Mouse (Mus musculus) forebrain, postnatal 0 days (tissue): ENCODE results near the gene Brca1. TPM values are rescaled to one million over a fixed set of nuclear protein-coding genes. Genes with fewer than 3 reads are reported as not detected.

Source experiments
- ATAC-seq: fragments of 200-750 bp; cut with Nextera tagmentation; 2 replicates; pipeline ENCODE4 v1.8.0; 2017; ENCODE audit warnings: mild to moderate bottlenecking, moderate library complexity
- DNase-seq: peaks from one replicate; pipeline ENCODE4 v3.0.0-alpha.2; 2015
- H3K27ac ChIP-seq: fragments of 300-500 bp; sonication (generic); 2 replicates; pipeline ENCODE4 v1.5.1; 2014; ENCODE audit warnings: low read depth, mild to moderate bottlenecking, antibody characterized with exemption, low read length, moderate library complexity, mixed read lengths
- H3K27me3 ChIP-seq: fragments of 300-500 bp; sonication (generic); 2 replicates; pipeline ENCODE4 v1.6.1; 2014; ENCODE audit warnings: mild to moderate bottlenecking, low read length, mixed read lengths; ENCODE audit not compliant: insufficient read depth
- H3K36me3 ChIP-seq: fragments of 300-500 bp; sonication (generic); 2 replicates; pipeline ENCODE4 v1.6.1; 2014; ENCODE audit warnings: mild to moderate bottlenecking, moderate library complexity; ENCODE audit not compliant: insufficient read depth
- H3K4me1 ChIP-seq: fragments of 300-500 bp; sonication (generic); 2 replicates; pipeline ENCODE4 v1.6.1; 2014; ENCODE audit warnings: antibody characterized with exemption; ENCODE audit not compliant: insufficient read depth
- H3K4me2 ChIP-seq: fragments of 300-500 bp; sonication (generic); 2 replicates; pipeline ENCODE4 v1.6.1; 2014; ENCODE audit warnings: low read depth, mild to moderate bottlenecking, moderate library complexity
- H3K4me3 ChIP-seq: fragments of 300-500 bp; sonication (generic); 2 replicates; pipeline ENCODE4 v1.5.1; 2014; ENCODE audit warnings: low read depth, low read length, mixed read lengths
- H3K9ac ChIP-seq: fragments of 300-500 bp; sonication (generic); 2 replicates; pipeline ENCODE4 v1.6.1; 2014; ENCODE audit warnings: mild to moderate bottlenecking
- H3K9me3 ChIP-seq: fragments of 300-500 bp; sonication (generic); 2 replicates; pipeline ENCODE4 v1.6.1; 2016; ENCODE audit warnings: low read length
- CTCF ChIP-seq: sonication (generic); IDR thresholded peaks from 2 replicates; pipeline ENCODE4 v1.5.1; 2016; ENCODE audit warnings: antibody characterized with exemption, control low read depth, low read depth
- WGBS: fragments of 180-500 bp; shearing (Covaris S2); extraction: QIAGEN DNeasy Blood & Tissue Kit; methylation state at CpG from one replicate; pipeline ENCODE4 v1.1.7; 2014; 5-methylcytosine and 5-hydroxymethylcytosine counted together
- polyA plus RNA-seq: library from polyadenylated mRNA; unstranded; fragments of >200 nt; fragmentation: Nextera tagmentation; extraction: Ambion mirVana; gene quantifications from 2 replicates; pipeline ENCODE4 v1.2.1, GENCODE M21; 2015
- total RNA-seq: library from RNA; depleted of rRNA; stranded (reverse); fragments of >200 nt; gene quantifications from 2 replicates; pipeline ENCODE4 v1.2.3, GENCODE M21; 2014

Gene Brca1
- total and polyA plus RNA-seq, 2 experiments from 2014 or later, result 1.3 to 4.2 TPM

- Histone ChIP-seq H3K36me3 (no peaks in the 10 kb centered on the region), H3K4me3 (no peak overlapping the region), H3K27ac (0 out of 2 replicates have a peak overlapping the region, but pooled peaks have one; percentile 5), H3K4me2 (no peak overlapping the region), H3K4me1 (no peaks in the 10 kb centered on the region; the same call in 1 of the 2 replicates), H3K9me3 (no peaks in the 10 kb centered on the region), H3K27me3 (no peaks in the 10 kb centered on the region), H3K9ac (no peak overlapping the region)
- 51% methylated on average over 9 of the region's 9 CpGs for WGBS
- peak; percentile 94 for ATAC-seq
- no peak for TF ChIP-seq CTCF
- DNase-seq, result peak; percentile 90
Measured at GRCm38 (mm10) chr11:101525936-101526595, 25.7 kb downstream of the Brca1 start.

- DNase-seq (peak; percentile 55), ATAC-seq (no peak)
- H3K9ac ChIP-seq, result no peak overlapping the region
- no peak overlapping the region for H3K4me2 ChIP-seq
- TF ChIP-seq CTCF, result no peak
- no peaks in the 10 kb centered on the region for H3K36me3 ChIP-seq
- WGBS, result 51% methylated on average over 10 of the region's 10 CpGs
- H3K4me3 ChIP-seq, result no peak overlapping the region
- no peaks in the 10 kb centered on the region; the same call in 1 of the 2 replicates for H3K4me1 ChIP-seq
- H3K27me3 ChIP-seq, result no peaks in the 10 kb centered on the region
- H3K27ac ChIP-seq, result no peak overlapping the region
- H3K9me3 ChIP-seq, result no peaks in the 10 kb centered on the region
Measured at GRCm38 (mm10) chr11:101525056-101525455, 26.7 kb downstream of the Brca1 start.

- H3K4me1 ChIP-seq, result no peaks in the 10 kb centered on the region; the same call in 1 of the 2 replicates
- no peaks in the 10 kb centered on the region for H3K27me3 ChIP-seq
- no peak overlapping the region for H3K27ac ChIP-seq
- DNase-seq (no peak), ATAC-seq (no peak)
- no peaks in the 10 kb centered on the region for H3K9me3 ChIP-seq
- no peak overlapping the region for H3K4me3 ChIP-seq
- no peak overlapping the region for H3K4me2 ChIP-seq
- WGBS, result 93% methylated on average over 8 of the region's 8 CpGs
- TF ChIP-seq CTCF, result no peak
- H3K9ac ChIP-seq, result no peak overlapping the region
- no peaks in the 10 kb centered on the region for H3K36me3 ChIP-seq
Measured at GRCm38 (mm10) chr11:101524446-101524845, 27.3 kb downstream of the Brca1 start.

- H3K4me1 ChIP-seq, result no peaks in the 10 kb centered on the region
- H3K36me3 ChIP-seq, result no peaks in the 10 kb centered on the region
- WGBS, result 95% methylated on average over 6 of the region's 6 CpGs
- no peak overlapping the region for H3K27ac ChIP-seq
- no peak overlapping the region for H3K4me2 ChIP-seq
- H3K9ac ChIP-seq, result no peak overlapping the region
- no peaks in the 10 kb centered on the region for H3K27me3 ChIP-seq
- H3K9me3 ChIP-seq, result no peaks in the 10 kb centered on the region
- DNase-seq (no peak), ATAC-seq (no peak)
- no peak for TF ChIP-seq CTCF
- no peak overlapping the region for H3K4me3 ChIP-seq
Measured at GRCm38 (mm10) chr11:101519364-101519763, 32.4 kb downstream of the Brca1 start.

- Histone ChIP-seq H3K36me3 (no peaks in the 10 kb centered on the region), H3K9ac (no peak overlapping the region), H3K27me3 (no peaks in the 10 kb centered on the region), H3K4me3 (no peak overlapping the region), H3K4me2 (no peak overlapping the region), H3K27ac (no peak overlapping the region), H3K9me3 (no peaks in the 10 kb centered on the region), H3K4me1 (no peaks in the 10 kb centered on the region)
- ATAC-seq (no peak), DNase-seq (no peak)
- WGBS, result 69% methylated on average over 5 of the region's 5 CpGs
- TF ChIP-seq CTCF, result peak; percentile 46; the same call in 1 of the 2 replicates
Measured at GRCm38 (mm10) chr11:101518937-101519336, 32.8 kb downstream of the Brca1 start.

GRCm38 (mm10) chr11:101507090-101507489 is 44.7 kb downstream of the Brca1 start:
- no peak for ATAC-seq
- H3K4me3 ChIP-seq, result no peak overlapping the region
- no peak overlapping the region for H3K9ac ChIP-seq
- WGBS, result 94% methylated on average over 7 of the region's 7 CpGs
- H3K4me2 ChIP-seq, result no peak overlapping the region
- H3K36me3 ChIP-seq, result no peaks in the 10 kb centered on the region
- no peaks in the 10 kb centered on the region for H3K9me3 ChIP-seq
- no peak for DNase-seq
- H3K4me1 ChIP-seq, result no peaks in the 10 kb centered on the region
- H3K27me3 ChIP-seq, result no peaks in the 10 kb centered on the region
- no peak for TF ChIP-seq CTCF
- no peak overlapping the region for H3K27ac ChIP-seq

- Histone ChIP-seq H3K4me1 (no peaks in the 10 kb centered on the region), H3K36me3 (no peaks in the 10 kb centered on the region), H3K9ac (no peak overlapping the region), H3K27me3 (no peaks in the 10 kb centered on the region), H3K27ac (no peak overlapping the region), H3K4me2 (no peak overlapping the region), H3K9me3 (no peaks in the 10 kb centered on the region), H3K4me3 (no peak overlapping the region)
- peak; percentile 52 for DNase-seq
- ATAC-seq, result peak; percentile 54; the same call in 1 of the 2 replicates
- no peak for TF ChIP-seq CTCF
- 42% methylated on average over 5 of the region's 5 CpGs for WGBS
Measured at GRCm38 (mm10) chr11:101506269-101506780, 45.4 kb downstream of the Brca1 start.
